Mouse (Mus musculus) CH12.LX (cell line): ENCODE measurements around the gene Tusc1.

Experiments
- CTCF ChIP-seq, 2 experiments: IDR thresholded peaks in 1 of 2; conservative IDR thresholded peaks in 1 of 2; 2 replicates each; pipeline ENCODE4 v1.5.1; 2011 to 2012; ENCODE audit warnings: low read depth in 2 of 2, low read length in 2 of 2, improper control_type of control experiment in 1 of 2, inconsistent platforms in 1 of 2, mild to moderate bottlenecking in 1 of 2, moderate library complexity in 1 of 2
- EP300 ChIP-seq: IDR thresholded peaks from 2 replicates; pipeline ENCODE4 v1.6.1; 2011; ENCODE audit warnings: low read length, improper control_type of control experiment
- ETS1 ChIP-seq: conservative IDR thresholded peaks from 2 replicates; pipeline ENCODE4 v1.6.1; 2012; ENCODE audit warnings: low read depth, mild to moderate bottlenecking, inconsistent platforms, low read length, improper control_type of control experiment, moderate library complexity
- POLR2A ChIP-seq: IDR thresholded peaks from 2 replicates; pipeline ENCODE4 v1.6.1; 2011; ENCODE audit warnings: low read depth, mild to moderate bottlenecking, improper control_type of control experiment, low read length

DNA sequence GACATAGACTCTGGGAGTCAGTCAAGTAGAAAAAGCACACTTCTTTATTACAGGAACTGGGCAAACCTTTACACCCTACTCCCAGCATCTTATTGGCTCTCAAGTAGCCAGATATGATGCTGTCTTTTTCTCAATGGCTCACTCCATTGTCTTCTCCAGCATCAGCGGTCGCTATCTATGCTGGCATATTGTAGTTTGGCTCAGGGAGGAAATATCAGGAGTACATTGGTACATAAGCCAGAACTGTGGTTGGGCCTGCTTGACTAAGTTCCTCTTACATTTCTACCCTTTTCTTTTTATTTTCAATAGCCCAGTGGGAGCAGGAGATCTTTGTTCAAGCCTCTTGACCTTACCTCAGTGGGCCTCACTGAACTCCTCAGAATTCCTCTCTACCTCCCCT is 9.0 kb upstream of the Tusc1 start:
- TF ChIP-seq POLR2A (no peak), ETS1 (no peak), CTCF (conservative IDR thresholded peaks at IDR 0.05 in 1 of 2, IDR thresholded peaks at IDR 0.05 in 1 of 2; ENCODE audit: low read depth in 2 of 2, low read length in 2 of 2) (no peak), EP300 (no peak)
